Mouse (Mus musculus): ENCODE data around the gene Cmtm3.

Gene Cmtm3

DNA sequence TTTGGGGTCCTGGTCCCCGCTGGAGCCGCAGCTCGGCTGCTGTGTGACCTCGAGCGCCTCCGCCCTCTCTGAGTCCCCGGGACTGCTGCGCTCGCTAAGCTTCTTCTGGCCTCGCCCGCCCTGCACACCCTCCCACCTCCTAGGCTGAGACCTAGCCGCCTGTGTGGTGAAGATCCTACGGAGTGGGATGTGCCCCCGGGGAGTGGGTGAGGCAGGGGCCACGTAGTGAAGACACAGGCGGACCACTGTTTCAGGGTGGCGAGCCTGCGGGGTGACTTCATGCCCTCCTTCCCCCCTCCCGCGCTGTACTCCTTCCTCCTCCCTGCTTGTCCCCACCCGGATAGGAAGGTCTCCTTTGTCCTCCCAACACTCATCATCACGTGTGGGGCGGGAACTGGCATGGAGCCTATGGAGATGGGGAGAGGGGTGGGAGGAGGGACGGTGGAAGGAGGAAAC, 1.9 kb downstream of the Cmtm3 start:
- intact Hi-C loops (cut with DNase I): loop anchor here (5.0 to 10.0 kb wide), 3 partner anchors 56 to 196 kb away; partner anchors contain the start of genes Cklf and Cmtm4

DNA sequence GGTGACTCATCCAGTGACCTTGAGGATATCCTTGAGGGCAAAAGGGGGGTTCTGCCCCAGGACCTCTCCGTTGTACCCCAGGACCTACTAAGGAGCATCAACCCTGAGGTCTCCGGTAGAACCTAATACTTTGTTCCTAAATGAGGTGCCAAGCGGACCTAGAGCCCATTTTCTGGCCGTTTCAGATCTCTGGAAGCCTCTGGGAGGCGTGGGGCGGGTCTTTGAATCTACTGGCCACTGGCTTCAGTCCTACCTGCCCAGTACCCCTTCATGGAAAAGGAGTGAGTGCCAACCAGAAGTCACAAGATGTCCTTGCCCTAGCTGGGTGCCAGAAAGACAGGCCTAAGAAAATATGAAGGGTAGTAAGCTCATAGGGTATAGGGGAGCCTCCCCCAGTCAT, 2.5 kb downstream of the Cmtm3 start:
- intact Hi-C loops (cut with DNase I): loop anchor here (5.0 to 10.0 kb wide), 3 partner anchors 56 to 197 kb away; partner anchors contain the start of genes Cklf and Cmtm4

DNA sequence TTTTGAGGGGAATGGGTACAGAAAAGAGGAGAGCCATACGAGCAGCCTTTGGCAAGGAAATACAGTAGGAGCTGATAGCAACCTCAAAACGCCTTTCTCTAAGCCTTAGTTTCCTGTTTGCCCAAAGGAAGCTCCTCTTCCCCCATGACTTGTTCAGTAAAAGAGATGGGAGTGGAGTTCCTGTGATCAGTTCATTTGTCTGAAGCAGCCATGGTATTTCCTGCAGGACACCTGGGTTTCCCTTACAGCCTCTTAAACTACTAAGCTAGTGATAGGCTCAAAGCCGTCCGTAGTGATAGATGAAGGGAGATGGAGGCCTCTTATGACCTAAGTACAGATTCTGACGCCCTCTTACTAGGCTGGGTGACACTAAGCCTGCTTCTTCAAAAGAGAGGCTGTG, 3.2 kb downstream of the Cmtm3 start:
- intact Hi-C loops (cut with DNase I): loop anchor here (5.0 to 10.0 kb wide), 3 partner anchors 55 to 198 kb away; partner anchors contain the start of genes Cklf and Cmtm4

DNA sequence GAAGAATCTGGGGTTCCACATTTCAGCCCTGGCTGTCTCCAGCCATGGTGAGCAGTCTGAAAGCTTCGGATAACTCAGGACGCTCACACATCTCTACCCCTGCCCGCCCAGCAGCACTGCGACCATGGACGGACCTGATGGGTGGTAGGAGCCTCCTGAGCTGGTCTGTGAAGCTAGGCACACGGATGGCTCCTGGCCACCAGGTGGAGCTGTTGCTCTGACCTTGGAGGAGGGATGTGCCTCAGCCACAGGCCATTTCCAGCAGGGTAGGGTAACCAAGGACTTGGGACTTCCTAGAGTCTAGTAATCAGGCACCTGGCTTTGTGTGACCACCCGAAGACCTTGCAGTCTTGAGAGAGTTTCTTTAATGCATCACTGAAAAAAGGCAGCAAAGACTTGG, 4.7 kb downstream of the Cmtm3 start:
- intact Hi-C loops (cut with DNase I): loop anchor here (2.0 to 10.0 kb wide), 5 partner anchors 53 to 227 kb away; partner anchors contain the start of genes Cklf, Cmtm4 and Dync1li2

DNA sequence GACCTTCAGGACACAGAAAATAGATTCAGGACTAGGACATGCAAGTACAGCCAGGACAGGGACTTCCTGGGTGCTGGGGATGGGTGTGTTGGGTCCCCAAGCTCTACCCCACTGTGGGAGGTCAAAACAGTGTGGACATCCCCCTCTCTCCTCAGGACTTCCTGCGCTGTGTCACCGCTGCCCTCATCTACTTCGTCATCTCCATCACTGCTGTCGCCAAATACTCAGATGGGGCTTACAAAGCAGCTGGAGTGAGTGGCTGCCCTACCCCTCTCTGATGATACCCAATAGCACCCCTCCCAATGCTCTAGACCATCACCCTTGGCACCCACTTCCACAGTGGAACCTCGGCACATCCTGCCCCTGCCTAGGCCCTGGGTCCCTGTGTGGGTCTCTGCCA, 5.4 kb downstream of the Cmtm3 start:
- intact Hi-C loops (cut with DNase I): loop anchor here (2.0 to 10.0 kb wide), 5 partner anchors 53 to 226 kb away; partner anchors contain the start of genes Cklf, Cmtm4 and Dync1li2

DNA sequence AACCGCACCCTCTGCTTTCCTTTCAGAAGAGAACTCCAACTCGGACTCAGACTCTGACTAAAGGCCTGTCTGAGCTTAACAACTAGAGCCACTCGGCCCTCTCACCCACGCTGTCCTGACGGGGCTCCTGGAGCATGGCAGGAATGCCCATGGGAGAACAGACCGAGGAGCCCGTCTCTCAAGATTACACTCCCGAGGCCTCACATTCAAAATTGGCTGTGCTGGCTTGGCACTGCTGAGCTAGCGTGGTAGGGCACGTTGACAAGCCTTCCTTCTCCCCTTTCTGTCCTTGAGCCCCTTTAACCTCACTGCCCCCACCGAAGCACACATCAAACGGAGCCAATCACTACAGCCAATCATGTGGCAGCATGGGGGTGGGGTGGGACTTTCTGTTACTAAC, 7.5 kb downstream of the Cmtm3 start:
- intact Hi-C loops (cut with DNase I): loop anchor here (10.0 kb wide), 1 partner anchor 202 kb away; no protein-coding TSS in a partner anchor

DNA sequence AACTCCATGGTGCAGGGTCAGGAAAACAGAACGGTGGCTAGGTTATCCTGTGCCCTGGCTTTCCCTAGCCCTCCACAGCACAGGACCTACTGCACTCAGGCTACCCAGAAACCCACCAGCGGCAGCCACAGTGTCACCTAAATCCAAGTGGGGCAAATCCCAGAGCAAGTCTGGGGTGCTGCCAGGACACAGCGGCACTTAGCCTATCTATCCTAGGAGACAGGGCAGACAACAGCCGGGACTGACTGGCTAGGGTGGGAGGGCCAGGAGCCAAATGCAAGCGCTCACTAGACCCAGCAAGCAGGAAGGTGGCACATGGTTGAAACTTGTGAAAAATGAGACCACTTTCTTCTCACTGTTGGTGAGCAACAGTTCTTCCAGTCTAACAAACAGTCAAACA, 9.8 kb downstream of the Cmtm3 start:
- intact Hi-C loops (cut with DNase I): loop anchor here (10.0 kb wide), 1 partner anchor 204 kb away; no protein-coding TSS in a partner anchor

GRCm38 (mm10) chr8:104350047-104350446, 10.8 kb downstream of the Cmtm3 start:
- intact Hi-C loops (cut with DNase I): no loop called here

- intact Hi-C loops (cut with DNase I): no loop called here
These were observed 14.0 kb downstream of the Cmtm3 start for GRCm38 (mm10) chr8:104353186-104353585.

- intact Hi-C loops (cut with DNase I): no loop called here
These were observed 15.3 kb downstream of the Cmtm3 start for GRCm38 (mm10) chr8:104354504-104354903.

- intact Hi-C loops (cut with DNase I): no loop called here
These were observed 19.4 kb downstream of the Cmtm3 start for GRCm38 (mm10) chr8:104358637-104359036.

DNA sequence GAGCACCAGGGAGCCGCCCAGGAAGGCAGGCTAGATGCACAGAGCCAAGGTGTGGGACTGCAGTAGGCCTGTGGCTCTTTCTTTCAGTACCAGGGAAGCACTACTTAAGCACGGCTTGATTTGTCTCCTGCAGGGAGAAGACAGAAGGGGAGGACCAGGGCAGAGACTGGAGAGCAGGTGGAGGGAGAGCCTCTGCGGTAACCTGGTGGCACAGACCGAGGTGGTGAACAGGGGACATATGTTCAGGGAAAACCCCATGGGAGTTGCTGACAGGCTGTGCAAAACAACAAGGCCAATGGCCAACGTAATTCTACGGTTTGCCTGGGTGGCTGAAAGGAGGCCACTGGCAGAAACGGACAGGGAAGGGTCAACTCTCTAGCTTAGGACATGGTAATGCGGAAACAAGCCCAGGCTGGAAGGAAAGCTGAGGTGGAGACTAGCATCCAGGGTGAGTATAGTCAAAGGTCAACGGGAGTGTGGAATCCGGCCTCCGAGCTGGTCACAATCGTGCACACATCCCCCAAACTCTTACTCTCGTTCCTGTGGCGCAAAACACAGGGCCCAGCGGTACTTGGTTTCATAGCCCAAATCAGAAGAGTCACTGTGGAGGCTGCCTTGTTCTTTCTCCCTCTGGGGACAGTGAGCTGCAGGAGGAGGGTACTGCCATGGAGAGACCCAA, 20.7 kb downstream of the Cmtm3 start:
- intact Hi-C loops (cut with DNase I): no loop called here

DNA sequence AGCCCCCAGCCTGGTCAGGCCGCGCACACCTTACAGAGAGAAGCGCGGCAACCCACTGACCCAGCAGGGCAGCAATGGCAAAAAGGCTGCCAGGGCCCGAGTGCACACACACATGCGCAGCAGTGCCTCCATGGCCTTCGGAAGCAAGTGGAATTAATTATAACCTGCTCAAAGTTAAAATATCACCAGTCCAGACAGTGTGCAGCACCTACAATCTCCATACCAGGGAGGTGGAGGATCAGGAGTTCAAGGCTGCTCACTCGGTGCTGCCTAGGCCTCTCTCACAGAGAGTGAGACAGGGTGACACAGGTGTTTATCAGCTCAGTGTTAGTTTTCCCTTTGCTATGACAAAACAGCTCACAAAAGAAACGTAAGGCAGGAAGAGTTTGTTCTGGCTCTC, 26.5 kb downstream of the Cmtm3 start:
- intact Hi-C loops (cut with DNase I): no loop called here

DNA sequence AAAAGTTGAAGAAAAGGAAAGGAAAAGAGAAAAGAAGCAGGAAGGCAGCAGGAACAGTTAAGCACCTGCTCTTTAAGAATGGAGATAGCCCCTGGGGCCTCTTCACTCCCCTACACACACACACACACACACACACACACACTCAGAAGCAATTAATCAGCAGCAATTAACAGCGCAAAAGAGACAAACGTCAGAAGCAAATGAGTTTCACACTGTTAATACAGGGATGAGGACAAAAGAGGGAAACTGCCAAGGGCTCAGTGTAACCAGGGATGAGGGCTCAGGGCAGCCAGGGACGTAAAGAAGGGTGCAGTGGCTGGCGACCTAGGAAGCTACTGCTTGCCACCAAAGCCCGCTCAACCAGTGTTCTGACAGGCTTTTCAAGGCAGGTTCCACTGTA, 28.2 kb downstream of the Cmtm3 start:
- intact Hi-C loops (cut with DNase I): no loop called here

- intact Hi-C loops (cut with DNase I): no loop called here
These were observed 30.4 kb downstream of the Cmtm3 start for GRCm38 (mm10) chr8:104369591-104369990.

- intact Hi-C loops (cut with DNase I): no loop called here
These were observed 30.9 kb downstream of the Cmtm3 start for GRCm38 (mm10) chr8:104370071-104370470.

GRCm38 (mm10) chr8:104371121-104371520, 31.9 kb downstream of the Cmtm3 start:
- intact Hi-C loops (cut with DNase I): no loop called here

GRCm38 (mm10) chr8:104373779-104374178, 34.6 kb downstream of the Cmtm3 start:
- intact Hi-C loops (cut with DNase I): no loop called here

- intact Hi-C loops (cut with DNase I): no loop called here
These were observed 35.1 kb downstream of the Cmtm3 start for GRCm38 (mm10) chr8:104374269-104374668.

DNA sequence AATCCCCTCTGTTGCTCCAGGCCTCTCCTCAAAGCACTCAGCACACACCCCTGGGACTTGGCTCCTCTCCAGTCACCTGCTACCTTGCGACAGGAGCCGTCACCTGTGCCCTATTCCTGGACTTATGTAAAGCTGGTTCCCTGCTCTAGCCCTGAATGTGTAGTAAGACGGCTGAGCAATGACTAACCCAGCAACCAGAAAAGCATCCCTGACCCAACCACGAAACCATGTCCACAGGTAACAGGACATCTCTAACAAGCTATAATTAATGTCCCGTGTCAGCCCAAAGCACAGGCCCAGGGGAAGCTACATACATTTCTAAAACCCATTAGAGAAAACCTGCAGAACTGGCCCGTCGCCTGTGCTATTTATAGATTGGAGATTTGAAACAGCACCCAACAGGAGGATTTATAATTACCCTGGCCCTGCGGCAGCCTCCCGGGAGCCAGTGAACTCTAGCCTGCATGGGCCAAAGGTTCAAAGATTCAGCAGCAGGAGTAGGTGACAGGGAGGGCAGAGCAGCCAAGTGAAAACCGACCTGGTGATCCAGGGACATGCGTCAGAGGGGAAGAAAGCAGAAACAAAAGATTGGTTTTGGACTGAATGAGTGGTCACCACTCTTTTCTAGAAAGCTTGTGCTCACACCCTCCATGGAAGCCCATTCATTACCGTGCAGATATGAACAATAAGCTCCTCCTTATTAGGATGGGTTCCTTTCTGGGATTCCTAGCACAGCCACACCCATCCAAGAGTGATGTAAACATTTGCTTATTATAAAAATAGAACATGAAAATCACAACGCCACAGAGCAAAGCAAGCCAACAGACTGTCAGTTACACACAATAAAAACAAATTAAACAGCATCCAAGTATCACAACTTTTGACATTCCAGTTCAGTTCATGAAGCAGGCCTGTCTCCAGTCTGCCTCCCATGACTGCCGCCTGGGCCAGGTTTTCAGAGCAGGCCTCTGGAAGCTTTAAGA, 35.9 kb downstream of the Cmtm3 start:
- intact Hi-C loops (cut with DNase I): no loop called here

DNA sequence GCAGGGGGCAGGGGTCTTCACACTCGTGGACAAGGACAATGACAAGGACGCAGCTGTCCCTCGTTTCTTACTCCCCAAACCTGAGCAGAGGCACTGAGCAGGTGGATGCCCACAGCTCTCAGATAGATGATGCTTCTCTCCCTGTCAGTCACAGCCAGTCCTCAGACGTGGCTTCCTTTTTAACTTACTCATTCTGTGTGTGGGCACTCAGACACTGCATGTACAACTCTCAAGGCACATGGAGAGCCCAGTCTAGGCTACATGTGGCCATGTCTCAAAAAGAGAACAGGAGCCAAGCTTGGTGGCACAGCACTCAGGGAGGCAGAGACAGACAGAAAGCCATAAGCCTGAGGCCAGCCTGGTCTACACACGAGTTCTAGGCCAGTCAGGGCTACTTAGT, 36.7 kb downstream of the Cmtm3 start:
- intact Hi-C loops (cut with DNase I): no loop called here

GRCm38 (mm10) chr8:104376669-104377068, 37.5 kb downstream of the Cmtm3 start:
- intact Hi-C loops (cut with DNase I): no loop called here

Measured in adrenal gland (tissue).